Mouse (Mus musculus): ENCODE results near the gene Gmip.

DNA sequence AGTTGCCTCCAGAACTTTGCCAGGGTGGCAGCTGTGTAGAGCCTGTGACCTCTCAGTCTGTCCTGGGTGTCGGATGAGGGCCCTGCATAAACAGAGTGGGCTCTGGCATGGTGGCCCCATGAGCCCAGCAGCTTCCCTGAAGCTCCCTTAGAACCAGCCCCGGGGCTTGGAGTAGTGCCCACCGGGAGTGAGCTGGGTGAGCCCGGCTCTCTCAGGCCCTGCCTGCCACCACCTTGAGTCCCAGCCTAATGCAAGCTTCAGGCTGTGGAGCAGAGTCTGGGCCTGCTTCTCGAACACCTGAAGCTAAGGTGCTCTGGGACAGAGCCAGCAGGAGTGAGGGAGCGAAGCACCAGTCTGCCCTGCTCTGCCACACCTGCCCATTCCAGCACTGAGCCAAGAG, 62.4 kb downstream of the Gmip start:
- TF ChIP-seq CTCF (IDR thresholded peaks at IDR 0.05; ENCODE audit: borderline replicate concordance, control insufficient read depth, extremely low read depth, insufficient read depth, low read length, poor library complexity) (no peak), POLR2A (IDR thresholded peaks at IDR 0.05; ENCODE audit: control insufficient read depth, extremely low read depth, insufficient read depth, low read length, poor library complexity) (no peak)
